Comparison of ENCODE assay signal across 8 mouse cellular contexts in genomic region chr10:128909567-128910028, GRCm38 (mm10). TPM values are rescaled to one million over a fixed set of nuclear protein-coding genes. Genes with fewer than 3 reads are reported as not detected.
DNase-seq lines count a peak whose midpoint lies in the region; ATAC-seq lines count a peak whose summit lies in the region.

No protein-coding gene starts in this region.

- H3K4me1 ChIP-seq in hindbrain, embryonic 16.5 days (ENCODE audit: control insufficient read depth, insufficient read depth, low read depth, low read length) = peaks cover 7% of the 10 kb centered on the region

- peak; percentile 82 to 84 for DNase-seq in adrenal gland, adult 18-20 months (ENCODE audit: low spot score in 2 of 2)
- peak; percentile 90 for DNase-seq in gastrocnemius, postnatal 10 days
- peak; percentile 67 for DNase-seq in left cerebral cortex, postnatal 14 days (ENCODE audit: low spot score in 2 of 2)
- DNase-seq in right cerebral cortex, postnatal 10 days (ENCODE audit: low spot score in 2 of 2) = peak; percentile 79 to 85
- DNase-seq in natural killer cell, adult 2 months (ENCODE audit: low spot score in 2 of 2) = no peak

- no peaks in the 10 kb centered on the region for H3K36me3 ChIP-seq in hindbrain, embryonic 16.5 days (ENCODE audit: control insufficient read depth, insufficient read depth, low read length)

- peak; percentile 55 for ATAC-seq in common myeloid progenitor, adult 5-6 weeks (replicated peaks; ENCODE audit: low read depth, poor library complexity, severe bottlenecking)
- peak; percentile 71 for ATAC-seq in hindbrain, embryonic 16.5 days
- peak; percentile 54 for ATAC-seq in megakaryocyte, adult 5-6 weeks (ENCODE audit: poor library complexity, severe bottlenecking)

- H3K27ac ChIP-seq in hindbrain, embryonic 16.5 days (ENCODE audit: low read depth, low read length) = peak overlapping the region; percentile 81

- H3K9me3 ChIP-seq in hindbrain, embryonic 16.5 days (ENCODE audit: control insufficient read depth, low read length) = no peaks in the 10 kb centered on the region

- peak overlapping the region; percentile 79 for H3K4me2 ChIP-seq in hindbrain, embryonic 16.5 days (ENCODE audit: low read length)

- WGBS in hindbrain, embryonic 16.5 days = under 1% methylated on average over 27 of the region's 41 CpGs

- intact Hi-C loops in left cerebral cortex, postnatal 14 days (cut with DNase I) = no loop called here

- H3K4me3 ChIP-seq in hindbrain, embryonic 16.5 days (ENCODE audit: low read length) = peak overlapping the region; percentile 78

- no peaks in the 10 kb centered on the region for H3K27me3 ChIP-seq in hindbrain, embryonic 16.5 days (replicated peaks; ENCODE audit: control insufficient read depth, insufficient read depth, low read length)

- H3K9ac ChIP-seq in hindbrain, embryonic 16.5 days (ENCODE audit: low read depth, low read length) = peak overlapping the region; percentile 94

RNA-seq across cellular contexts. Expression of gene Cd63, which starts 8.8 kb away (rescaled TPM):
- 100 to 1,000 TPM; 288 to 358 TPM for total RNA-seq in adrenal gland, adult 18-20 months (2021)
- total RNA-seq in common myeloid progenitor, adult 5-6 weeks (2017) = 38.5 and 39.6 TPM in 2 replicates
- 100 to 1,000 TPM; 198 to 258 TPM for total RNA-seq in gastrocnemius, postnatal 10 days (2021)
- polyA plus RNA-seq in hindbrain, embryonic 16.5 days (2015; fragmentation: Nextera tagmentation; extraction: Ambion mirVana) = 322 and 343 TPM in 2 replicates
- 10 to 100 TPM; 55.4 to 61.0 TPM for total RNA-seq in left cerebral cortex, postnatal 14 days (2021)
- total RNA-seq in megakaryocyte, adult 5-6 weeks (2015) = 60.5 and 76.0 TPM in 2 replicates
- total RNA-seq in megakaryocyte, adult 5-6 weeks (2017) = 46.8 and 47.1 TPM in 2 replicates

RNA-seq across cellular contexts. Expression of gene Rdh5, which starts 13.1 kb away (rescaled TPM):
- 10 to 100 TPM in 1 of 2 experiments, 1 to 10 TPM in 1; 9.8 to 11.8 TPM for total RNA-seq in adrenal gland, adult 18-20 months (2021)
- 2.7 and 7.7 TPM in 2 replicates for total RNA-seq in common myeloid progenitor, adult 5-6 weeks (2017)
- 10 to 100 TPM in 1 of 2 experiments, 1 to 10 TPM in 1; 8.2 to 12.5 TPM for total RNA-seq in gastrocnemius, postnatal 10 days (2021)
- polyA plus RNA-seq in hindbrain, embryonic 16.5 days (2015; fragmentation: Nextera tagmentation; extraction: Ambion mirVana) = 29.6 and 30.0 TPM in 2 replicates
- 1 to 10 TPM; 4.8 to 5.1 TPM for total RNA-seq in left cerebral cortex, postnatal 14 days (2021)
- total RNA-seq in megakaryocyte, adult 5-6 weeks (2015) = 3.4 and 6.0 TPM in 2 replicates
- total RNA-seq in megakaryocyte, adult 5-6 weeks (2017) = 0.94 and 3.6 TPM in 2 replicates

RNA-seq across cellular contexts. Expression of gene Bloc1s1, which starts 14.2 kb away (rescaled TPM):
- total RNA-seq in adrenal gland, adult 18-20 months (2021) = 100 to 1,000 TPM; 177 to 191 TPM
- total RNA-seq in common myeloid progenitor, adult 5-6 weeks (2017) = 95.3 and 109 TPM in 2 replicates
- 100 to 1,000 TPM; 201 to 210 TPM for total RNA-seq in gastrocnemius, postnatal 10 days (2021)
- polyA plus RNA-seq in hindbrain, embryonic 16.5 days (2015; fragmentation: Nextera tagmentation; extraction: Ambion mirVana) = 247 and 278 TPM in 2 replicates
- 10 to 100 TPM; 71.5 to 78.7 TPM for total RNA-seq in left cerebral cortex, postnatal 14 days (2021)
- total RNA-seq in megakaryocyte, adult 5-6 weeks (2015) = 190 and 212 TPM in 2 replicates
- total RNA-seq in megakaryocyte, adult 5-6 weeks (2017) = 135 and 165 TPM in 2 replicates

RNA-seq across cellular contexts. Expression of gene Gdf11, which starts 18.1 kb away (rescaled TPM):
- 1 to 10 TPM; 1.4 to 1.9 TPM for total RNA-seq in adrenal gland, adult 18-20 months (2021)
- 0.39 TPM in 1 of 2 replicates, not detected in the other for total RNA-seq in common myeloid progenitor, adult 5-6 weeks (2017)
- total RNA-seq in gastrocnemius, postnatal 10 days (2021) = 1 to 10 TPM; 8.2 to 9.5 TPM
- 5.8 and 6.5 TPM in 2 replicates for polyA plus RNA-seq in hindbrain, embryonic 16.5 days (2015; fragmentation: Nextera tagmentation; extraction: Ambion mirVana)
- 10 to 100 TPM; 11.6 to 15.7 TPM for total RNA-seq in left cerebral cortex, postnatal 14 days (2021)
- total RNA-seq in megakaryocyte, adult 5-6 weeks (2015) = 0.07 and 0.18 TPM in 2 replicates
- total RNA-seq in megakaryocyte, adult 5-6 weeks (2017) = 0.18 and 0.28 TPM in 2 replicates

RNA-seq across cellular contexts. Expression of gene Itga7, which starts 24.0 kb away (rescaled TPM):
- 10 to 100 TPM; 10.7 to 25.7 TPM for total RNA-seq in adrenal gland, adult 18-20 months (2021)
- not detected in 2 replicates for total RNA-seq in common myeloid progenitor, adult 5-6 weeks (2017)
- 100 to 1,000 TPM; 125 to 127 TPM for total RNA-seq in gastrocnemius, postnatal 10 days (2021)
- polyA plus RNA-seq in hindbrain, embryonic 16.5 days (2015; fragmentation: Nextera tagmentation; extraction: Ambion mirVana) = 12.7 and 12.8 TPM in 2 replicates
- 10 to 100 TPM; 15.6 to 17.6 TPM for total RNA-seq in left cerebral cortex, postnatal 14 days (2021)
- not detected in 2 replicates for total RNA-seq in megakaryocyte, adult 5-6 weeks (2015)
- not detected in 2 replicates for total RNA-seq in megakaryocyte, adult 5-6 weeks (2017)

Comparison
In these comparisons a context has a peak if more than half of its experiments do, and no peak if none do; other contexts are left out.
1. DNase-seq: peak in adrenal gland, adult 18-20 months (2 of 2), gastrocnemius, postnatal 10 days (single experiment), left cerebral cortex, postnatal 14 days (2 of 2) and right cerebral cortex, postnatal 10 days (2 of 2); none in natural killer cell, adult 2 months (0 of 2).
2. Peak in every context shown above with its lines, with median percentiles within 50 percentile points of each other: ATAC-seq.